Mouse (Mus musculus) urinary bladder, postnatal 25 days (tissue): ENCODE measurements around the gene Tnrc18.

Experiments used
- DNase-seq: peaks from one replicate; pipeline ENCODE4 v3.0.0; 2022; ENCODE audit warnings: low spot score

The Tnrc18 gene

DNA sequence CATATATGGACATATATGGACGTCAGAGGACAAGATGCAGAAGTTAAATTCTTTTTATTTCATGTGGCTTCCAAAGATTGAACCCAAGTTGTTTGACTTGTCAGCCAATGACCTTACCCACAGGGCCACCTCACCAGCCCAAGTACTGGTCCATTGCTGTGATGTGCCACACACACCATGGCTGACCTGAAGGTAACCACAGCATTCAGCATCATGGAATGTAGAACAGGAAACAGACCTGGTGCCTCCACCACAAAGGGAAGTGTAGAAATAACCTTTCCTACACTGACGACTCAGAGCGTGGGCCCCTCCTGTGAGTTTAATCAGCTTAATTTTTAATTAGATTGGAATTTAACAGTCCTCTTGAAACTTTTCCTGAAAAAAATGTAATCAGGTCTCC is 127.1 kb downstream of the Tnrc18 start:
- no peak for DNase-seq

- DNase-seq, result no peak
These were observed 128.6 kb downstream of the Tnrc18 start for GRCm38 (mm10) chr5:142688866-142689265.

GRCm38 (mm10) chr5:142682529-142682928 is 134.9 kb downstream of the Tnrc18 start:
- DNase-seq, result no peak

- no peak for DNase-seq
These were observed 135.6 kb downstream of the Tnrc18 start for GRCm38 (mm10) chr5:142681911-142682310.

GRCm38 (mm10) chr5:142679065-142679464 is 138.4 kb downstream of the Tnrc18 start:
- DNase-seq, result no peak

DNA sequence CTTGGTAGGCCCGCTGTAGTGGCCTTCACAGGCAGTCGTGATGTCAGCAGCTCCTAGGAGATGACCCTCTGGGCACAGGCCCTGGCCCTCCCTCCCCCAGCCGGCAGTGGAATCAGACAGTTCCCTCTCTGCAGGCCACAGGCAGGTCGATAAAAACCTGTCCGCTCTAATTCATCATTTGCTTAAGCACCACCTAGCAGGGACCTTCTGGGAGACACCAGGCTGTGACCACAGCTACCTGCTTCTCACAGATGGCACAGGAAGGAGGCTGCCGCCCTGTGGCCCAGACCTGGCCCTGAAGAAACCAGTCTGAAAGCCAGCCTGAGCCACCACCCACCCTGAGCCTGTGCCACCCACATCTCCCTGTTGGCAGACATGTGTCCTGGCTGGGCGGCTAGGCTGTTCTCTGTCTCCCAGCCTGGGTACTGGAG is 139.3 kb downstream of the Tnrc18 start:
- DNase-seq, result no peak
